Mouse (Mus musculus): ENCODE results near the gene Gm17727.
"Not testable (repeated sequence)": the region's sequence is repeated elsewhere in the genome, so short reads cannot be mapped to it uniquely, and the experiment has no call there.

The Gm17727 gene

GRCm38 (mm10) chr9:35778009-35778408 is at the start of gene Gm17727:
Gene Gm17727, minus strand, starts transcription at chr9:35778109.
- no peak for DNase-seq

- DNase-seq: not testable (repeated sequence)
Measured at GRCm38 (mm10) chr9:35817881-35818280, 40.0 kb upstream of the Gm17727 start.

DNA sequence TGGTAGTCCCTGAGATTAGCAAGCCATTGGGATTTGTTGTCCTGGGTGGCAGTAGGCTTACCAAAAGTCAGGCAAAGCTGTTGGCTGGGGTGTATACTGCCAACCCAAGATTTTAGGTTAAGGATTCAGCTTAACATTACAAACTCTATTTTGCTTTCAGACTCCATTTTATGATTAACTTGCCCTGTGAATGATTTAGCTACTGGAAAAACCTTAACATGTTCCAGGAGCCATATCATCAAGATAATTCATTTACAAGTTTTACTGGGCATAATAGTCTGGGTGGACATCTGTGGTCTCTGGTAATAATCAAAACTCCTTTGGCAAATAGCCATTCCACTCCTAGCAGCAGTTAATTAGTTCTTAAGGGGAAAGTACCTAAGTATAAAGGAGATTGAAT is 20.2 kb upstream of the Gm17727 start:
- DNase-seq: no peak

DNA sequence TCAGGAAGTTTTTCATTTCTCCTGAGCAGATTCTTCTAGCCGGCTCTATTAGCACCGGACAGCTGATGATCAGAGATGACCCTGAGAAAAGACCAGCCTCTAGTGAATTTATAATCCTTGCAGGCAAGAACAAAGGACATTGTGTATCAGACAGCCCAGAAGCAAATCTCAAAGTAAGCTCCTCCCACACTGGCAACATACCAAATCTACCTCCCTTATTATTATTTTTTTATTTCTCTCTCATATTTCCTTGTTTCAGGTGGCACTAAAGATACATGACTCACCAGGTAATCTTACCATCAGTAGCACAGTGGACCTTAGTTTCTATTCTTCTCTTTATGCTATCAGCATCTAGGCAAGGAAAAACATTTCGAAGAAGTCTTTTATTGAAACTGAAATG is 12.1 kb upstream of the Gm17727 start, which contains the start of the genes Gm27235 and D730048I06Rik:
Gm27235 (minus strand) TSS at position 101 of the 400 bp plus-strand sequence.
D730048I06Rik (minus strand) TSS at position 112 of the 400 bp plus-strand sequence.
- no peak for DNase-seq

- DNase-seq: no peak
Measured at GRCm38 (mm10) chr9:35756843-35757242, 21.1 kb downstream of the Gm17727 start.

DNA sequence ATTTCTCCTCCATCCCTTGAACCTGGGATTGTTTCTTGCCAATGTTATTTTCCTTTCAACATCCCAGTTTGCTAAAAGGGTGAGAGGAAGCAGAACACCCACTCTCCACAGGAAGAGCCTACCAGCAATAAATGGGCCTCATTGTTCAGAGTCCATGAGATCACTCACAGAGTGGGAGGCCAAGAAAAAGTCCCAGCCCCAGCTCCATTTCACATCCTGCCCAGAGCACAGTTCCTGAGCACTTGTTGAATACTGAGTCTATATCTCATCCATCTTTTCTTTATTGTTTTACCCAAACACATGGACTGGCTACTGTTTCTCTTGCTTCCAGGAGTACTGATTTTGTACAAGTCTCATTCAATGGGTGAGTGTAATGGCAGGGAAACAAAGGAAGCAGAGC is 37.2 kb downstream of the Gm17727 start, which contains the start of gene Gm17677:
Gm17677 (plus strand) TSS at position 301 of the 400 bp plus-strand sequence.
- no peak for DNase-seq

Data from cerebellum, adult 11 months (tissue).